ENCODE assay signal across 9 mouse cellular contexts in the genomic region with DNA sequence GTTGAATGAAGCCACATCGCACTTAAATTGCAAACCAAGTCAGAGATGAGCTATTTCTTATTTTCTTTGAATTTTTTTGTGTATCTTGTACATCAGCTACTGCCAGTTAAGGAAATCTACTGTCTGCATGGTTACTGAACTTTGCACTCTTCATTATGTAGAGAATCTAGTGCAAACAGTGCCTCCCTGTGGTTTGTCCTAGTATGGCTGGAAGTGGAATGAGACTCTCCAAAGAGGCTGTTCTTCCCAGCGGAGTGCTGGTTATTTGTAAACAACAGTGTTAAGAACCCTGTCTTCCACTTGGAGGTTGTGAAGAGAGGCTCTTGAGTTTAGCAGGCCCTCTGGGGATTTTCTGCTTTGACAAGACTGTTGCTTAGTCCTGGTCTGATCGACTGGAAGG. TPM values are rescaled to one million over a fixed set of nuclear protein-coding genes. Genes with fewer than 3 reads are reported as not detected.
A peak's percentile ranks its signal among the peaks of the same experiment; 100 is the strongest.
DNase-seq lines count a peak whose midpoint lies in the region; ATAC-seq and TF ChIP-seq lines count a peak whose summit lies in the region.
"Had no signal": no experiment of that assay in that cellular context is flagged by ENCODE, and none has a peak within 500 bp of the region (broad histone marks: within the 10 kb centered on the region; RNA-seq: fewer than 3 reads in every experiment).

No protein-coding gene starts in this region.

- no peak overlapping the region for H3K9ac ChIP-seq in hindbrain, embryonic 16.5 days (ENCODE audit: low read depth, low read length)
- no peak overlapping the region for H3K9ac ChIP-seq in liver, adult 2 months (ENCODE audit: low read depth, low read length)
- no peak overlapping the region for H3K9ac ChIP-seq in neural tube, embryonic 14.5 days (replicated peaks; ENCODE audit: low read depth, low read length)

- H3K79me2 ChIP-seq in liver, adult 2 months (ENCODE audit: control insufficient read depth, insufficient read depth, low read length): no peaks in the 10 kb centered on the region

- TF ChIP-seq POLR2A in liver, adult 2 months (IDR thresholded peaks at IDR 0.05; ENCODE audit: extremely low read depth, insufficient read depth, low read length): no peak

- no peak overlapping the region for H3K4me2 ChIP-seq in hindbrain, embryonic 16.5 days (ENCODE audit: low read length)
- no peak overlapping the region for H3K4me2 ChIP-seq in neural tube, embryonic 14.5 days (ENCODE audit: low read depth, low read length)

- peak; percentile 39 for TF ChIP-seq CTCF in liver, adult 2 months (IDR thresholded peaks at IDR 0.05; ENCODE audit: low read depth, low read length)

- ATAC-seq in hindbrain, embryonic 16.5 days: peak; percentile 59; the same call in 1 of the 2 replicates
- ATAC-seq in neural tube, embryonic 14.5 days (ENCODE audit: low read depth): peak; percentile 54; the same call in 1 of the 2 replicates

- no peak overlapping the region for H3K27ac ChIP-seq in hindbrain, embryonic 16.5 days (ENCODE audit: low read depth, low read length)
- H3K27ac ChIP-seq in liver, adult 2 months (replicated peaks; ENCODE audit: insufficient read depth, low read depth, low read length): no peak overlapping the region
- H3K27ac ChIP-seq in neural tube, embryonic 14.5 days (ENCODE audit: low read depth, low read length): no peak overlapping the region

- peak; percentile 40 to 83 for DNase-seq in adrenal gland, adult (ENCODE audit: inconsistent age in 2 of 2, low spot score in 1 of 2)
- DNase-seq in adrenal gland, adult 8-10 months: no peak
- DNase-seq in right cerebral cortex, adult 2 months (ENCODE audit: low spot score in 2 of 2): peak; percentile 56 to 62
- DNase-seq in right cerebral cortex, postnatal 36 days (ENCODE audit: low spot score in 2 of 2): no peak
- peak; percentile 34 to 66 for DNase-seq in cerebellum, postnatal 25 days
- DNase-seq in liver, adult 2 months (ENCODE audit: extremely low read depth, low read depth, low spot score): peak; percentile 66

- H3K36me3 ChIP-seq in hindbrain, embryonic 16.5 days (ENCODE audit: control insufficient read depth, insufficient read depth, low read length): no peaks in the 10 kb centered on the region
- H3K36me3 ChIP-seq in liver, adult 2 months (ENCODE audit: control insufficient read depth, insufficient read depth, low read length): no peaks in the 10 kb centered on the region
- H3K36me3 ChIP-seq in neural tube, embryonic 14.5 days (ENCODE audit: control insufficient read depth, insufficient read depth, low read length): no peaks in the 10 kb centered on the region

- H3K4me1 ChIP-seq in hindbrain, embryonic 16.5 days (ENCODE audit: control insufficient read depth, insufficient read depth, low read depth, low read length): 0 out of 2 replicates have a peak, but pooled peaks cover 2% of the 10 kb centered on the region
- no peaks in the 10 kb centered on the region for H3K4me1 ChIP-seq in liver, adult 2 months (ENCODE audit: control insufficient read depth, insufficient read depth, low read length)
- H3K4me1 ChIP-seq in neural tube, embryonic 14.5 days (ENCODE audit: control insufficient read depth, insufficient read depth, low read length): no peaks in the 10 kb centered on the region

- no peaks in the 10 kb centered on the region for H3K9me3 ChIP-seq in hindbrain, embryonic 16.5 days (ENCODE audit: control insufficient read depth, low read length)
- no peaks in the 10 kb centered on the region for H3K9me3 ChIP-seq in neural tube, embryonic 14.5 days (ENCODE audit: control insufficient read depth, low read length)

- H3K4me3 ChIP-seq in hindbrain, embryonic 16.5 days (ENCODE audit: low read length): no peak overlapping the region
- no peak overlapping the region for H3K4me3 ChIP-seq in liver, adult 2 months (ENCODE audit: insufficient read depth, low read depth, low read length)
- H3K4me3 ChIP-seq in neural tube, embryonic 14.5 days (ENCODE audit: low read depth, low read length): no peak overlapping the region
- H3K4me3 ChIP-seq: myocyte had no signal

- H3K27me3 ChIP-seq in hindbrain, embryonic 16.5 days (replicated peaks; ENCODE audit: control insufficient read depth, insufficient read depth, low read length): no peaks in the 10 kb centered on the region
- H3K27me3 ChIP-seq in liver, adult 2 months (ENCODE audit: control insufficient read depth, insufficient read depth, low read length): no peaks in the 10 kb centered on the region
- no peaks in the 10 kb centered on the region for H3K27me3 ChIP-seq in neural tube, embryonic 14.5 days (ENCODE audit: control insufficient read depth, insufficient read depth, low read length)

- WGBS in hindbrain, embryonic 16.5 days: 33% methylated on average over 3 of the region's 3 CpGs
- WGBS in liver, adult 2 months: 23% methylated on average over 3 of the region's 3 CpGs
- whole genome bisulfite sequencing in neural tube, embryonic 14.5 days: 36% methylated on average over 3 of the region's 3 CpGs

RNA-seq across cellular contexts. Expression of gene Cetn3, which starts 22.5 kb away (rescaled TPM):
- 100 to 1,000 TPM; 103 to 142 (median 122) TPM for total RNA-seq in adrenal gland, adult 8-10 months (2022)
- polyA plus RNA-seq in hindbrain, embryonic 16.5 days (2015; fragmentation: Nextera tagmentation; extraction: Ambion mirVana): 188 and 203 TPM in 2 replicates
- total RNA-seq in liver, adult 2 months (2014; rRNA removed): 30.3 and 40.1 TPM in 2 replicates
- polyA plus RNA-seq in liver, adult 2 months (2012; rRNA removed): 2.1 and 2.3 TPM in 2 replicates
- 277 and 283 TPM in 2 replicates for polyA plus RNA-seq in neural tube, embryonic 14.5 days (2014; fragmentation: Nextera tagmentation; extraction: Ambion mirVana)

RNA-seq across cellular contexts. Expression of gene Mblac2, which starts 49.2 kb away (rescaled TPM):
- 10 to 100 TPM; 12.2 to 19.5 (median 14.7) TPM for total RNA-seq in adrenal gland, adult 8-10 months (2022)
- polyA plus RNA-seq in hindbrain, embryonic 16.5 days (2015; fragmentation: Nextera tagmentation; extraction: Ambion mirVana): 63.0 and 71.5 TPM in 2 replicates
- 5.8 and 6.3 TPM in 2 replicates for total RNA-seq in liver, adult 2 months (2014; rRNA removed)
- polyA plus RNA-seq in liver, adult 2 months (2012; rRNA removed): 4.9 and 5.5 TPM in 2 replicates
- 49.9 and 58.0 TPM in 2 replicates for polyA plus RNA-seq in neural tube, embryonic 14.5 days (2014; fragmentation: Nextera tagmentation; extraction: Ambion mirVana)

RNA-seq across cellular contexts. Expression of gene Polr3g, which starts 49.6 kb away (rescaled TPM):
- total RNA-seq in adrenal gland, adult 8-10 months (2022): 10 to 100 TPM in 1 of 4 experiments, 1 to 10 TPM in 3; 5.9 to 11.1 (median 8.4) TPM
- polyA plus RNA-seq in hindbrain, embryonic 16.5 days (2015; fragmentation: Nextera tagmentation; extraction: Ambion mirVana): 4.9 and 5.5 TPM in 2 replicates
- 7.9 and 8.7 TPM in 2 replicates for total RNA-seq in liver, adult 2 months (2014; rRNA removed)
- polyA plus RNA-seq in liver, adult 2 months (2012; rRNA removed): 1.9 and 4.2 TPM in 2 replicates
- 3.3 and 5.3 TPM in 2 replicates for polyA plus RNA-seq in neural tube, embryonic 14.5 days (2014; fragmentation: Nextera tagmentation; extraction: Ambion mirVana)

Comparison
In these comparisons a context has a peak if more than half of its experiments do, and no peak if none do; other contexts are left out.
1. DNase-seq: peak in adrenal gland, adult (2 of 2), right cerebral cortex, adult 2 months (2 of 2), cerebellum, postnatal 25 days (2 of 2) and liver, adult 2 months (single experiment); none in adrenal gland, adult 8-10 months (single experiment) and right cerebral cortex, postnatal 36 days (0 of 2).
2. RNA of gene Cetn3, which starts 22.5 kb away (polyA plus RNA-seq): 277 to 283 TPM in neural tube, embryonic 14.5 days and 188 to 203 TPM in hindbrain, embryonic 16.5 days; 2.1 to 2.3 TPM in liver, adult 2 months; every median in the first group is over 10 times any median in the second.